Mouse (Mus musculus) liver, embryonic 16.5 days (tissue): ENCODE measurements around the gene Heatr3. TPM values are rescaled to one million over a fixed set of nuclear protein-coding genes. Genes with fewer than 3 reads are reported as not detected.
"Not testable (repeated sequence)": the region's sequence is repeated elsewhere in the genome, so short reads cannot be mapped to it uniquely, and the experiment has no call there.

Source experiments
- ATAC-seq: fragments of 200-750 bp; cut with Nextera tagmentation; 2 replicates; pipeline ENCODE4 v1.8.0; 2017; ENCODE audit warnings: low read depth, mild to moderate bottlenecking, moderate number of reproducible peaks, moderate library complexity
- H3K27ac ChIP-seq: fragments of 300-500 bp; sonication (generic); 2 replicates; pipeline ENCODE4 v1.5.1; 2014; ENCODE audit warnings: mild to moderate bottlenecking, low read length
- H3K27me3 ChIP-seq: fragments of 300-500 bp; sonication (generic); 2 replicates; pipeline ENCODE4 v1.6.1; 2014; ENCODE audit warnings: low read depth, low read length, mixed read lengths; ENCODE audit not compliant: control insufficient read depth, insufficient read depth
- H3K36me3 ChIP-seq: fragments of 300-500 bp; sonication (generic); 2 replicates; pipeline ENCODE4 v1.6.1; 2014; ENCODE audit warnings: mild to moderate bottlenecking; ENCODE audit not compliant: control insufficient read depth, insufficient read depth
- H3K4me1 ChIP-seq: fragments of 300-500 bp; sonication (generic); 2 replicates; pipeline ENCODE4 v1.6.1; 2014; ENCODE audit warnings: low read depth, low read length, mixed read lengths; ENCODE audit not compliant: control insufficient read depth
- H3K4me2 ChIP-seq: fragments of 300-500 bp; sonication (generic); 2 replicates; pipeline ENCODE4 v1.6.1; 2014; ENCODE audit warnings: low read depth, low read length, mixed read lengths
- H3K4me3 ChIP-seq: fragments of 300-500 bp; sonication (generic); 2 replicates; pipeline ENCODE4 v1.5.1; 2014; ENCODE audit warnings: low read depth, mild to moderate bottlenecking, low read length
- H3K9ac ChIP-seq: fragments of 300-500 bp; sonication (generic); 2 replicates; pipeline ENCODE4 v1.6.1; 2014; ENCODE audit warnings: low read depth, low read length
- H3K9me3 ChIP-seq: fragments of 300-500 bp; sonication (generic); replicated peaks from 2 replicates; pipeline ENCODE4 v1.6.1; 2016; ENCODE audit warnings: low read length; ENCODE audit not compliant: control insufficient read depth
- WGBS: fragments of 180-500 bp; shearing (Covaris S2); extraction: QIAGEN DNeasy Blood & Tissue Kit; methylation state at CpG from one replicate; pipeline ENCODE4 v1.1.7; 2014; ENCODE audit not compliant: insufficient replicate concordance; 5-methylcytosine and 5-hydroxymethylcytosine counted together
- microRNA-seq: library from miRNA; unstranded; fragments of <30 nt; microRNA quantifications from one replicate; pipeline ENCODE4, GENCODE M21; 2016
- polyA plus RNA-seq: library from polyadenylated mRNA; unstranded; fragments of >200 nt; fragmentation: Nextera tagmentation; extraction: Ambion mirVana; gene quantifications from 2 replicates; pipeline ENCODE4 v1.2.1, GENCODE M21; 2015

The Heatr3 gene
- polyA plus RNA-seq, 1 experiment from 2014 or later = 15.8 TPM

GRCm38 (mm10) chr8:88200724-88201495 lies 63.3 kb downstream of the Heatr3 start:
- Histone ChIP-seq H3K4me1 (peaks cover 23% of the 10 kb centered on the region), H3K4me3 (peak overlapping the region; percentile 88), H3K9me3 (no peaks in the 10 kb centered on the region), H3K9ac (peak overlapping the region; percentile 88), H3K27ac (peak overlapping the region; percentile 94), H3K4me2 (peak overlapping the region; percentile 98), H3K27me3 (no peaks in the 10 kb centered on the region), H3K36me3 (no peaks in the 10 kb centered on the region)
- WGBS = 17% methylated on average over 10 of the region's 10 CpGs
- no peak for ATAC-seq

GRCm38 (mm10) chr8:88201641-88202040 lies 64.0 kb downstream of the Heatr3 start:
- Histone ChIP-seq H3K27me3 (no peaks in the 10 kb centered on the region), H3K4me1 (peaks cover 23% of the 10 kb centered on the region), H3K9ac (no peak overlapping the region), H3K27ac (peak overlapping the region; percentile 61), H3K9me3 (no peaks in the 10 kb centered on the region), H3K4me3 (peak overlapping the region; percentile 18), H3K4me2 (peak overlapping the region; percentile 98), H3K36me3 (no peaks in the 10 kb centered on the region)
- no peak for ATAC-seq
- 66% methylated on average over 3 of the region's 3 CpGs for WGBS

- Histone ChIP-seq H3K4me1 (peaks cover 16% of the 10 kb centered on the region), H3K9me3 (no peaks in the 10 kb centered on the region), H3K9ac (no peak overlapping the region), H3K36me3 (no peaks in the 10 kb centered on the region), H3K4me3 (no peak overlapping the region), H3K27ac (no peak overlapping the region), H3K4me2 (no peak overlapping the region), H3K27me3 (no peaks in the 10 kb centered on the region)
- WGBS = 80% methylated on average over 9 of the region's 9 CpGs
- no peak for ATAC-seq
These were observed 68.4 kb downstream of the Heatr3 start for GRCm38 (mm10) chr8:88206016-88206415.

- 76% methylated on average over 7 of the region's 7 CpGs for WGBS
- Histone ChIP-seq H3K4me2 (no peak overlapping the region), H3K9me3 (no peaks in the 10 kb centered on the region), H3K9ac (no peak overlapping the region), H3K27me3 (no peaks in the 10 kb centered on the region), H3K4me3 (no peak overlapping the region), H3K27ac (no peak overlapping the region), H3K36me3 (no peaks in the 10 kb centered on the region), H3K4me1 (peaks cover 5% of the 10 kb centered on the region)
- ATAC-seq = no peak
These were observed 69.6 kb downstream of the Heatr3 start for GRCm38 (mm10) chr8:88207121-88207821.

- not testable (repeated sequence) for H3K27ac ChIP-seq, H3K4me2 ChIP-seq, H3K4me1 ChIP-seq, H3K9me3 ChIP-seq, H3K4me3 ChIP-seq, H3K9ac ChIP-seq, H3K36me3 ChIP-seq, ATAC-seq, H3K27me3 ChIP-seq
- 63% methylated on average over 5 of the region's 6 CpGs for WGBS
These were observed 72.5 kb downstream of the Heatr3 start for GRCm38 (mm10) chr8:88209930-88210827.

GRCm38 (mm10) chr8:88221353-88221752 lies 83.7 kb downstream of the Heatr3 start:
- Histone ChIP-seq H3K4me3 (no peak overlapping the region), H3K4me2 (no peak overlapping the region), H3K27ac (no peak overlapping the region), H3K9ac (no peak overlapping the region), H3K9me3 (no peaks in the 10 kb centered on the region), H3K4me1 (peaks cover 5% of the 10 kb centered on the region; the same call in 1 of the 2 replicates), H3K36me3 (no peaks in the 10 kb centered on the region), H3K27me3 (no peaks in the 10 kb centered on the region)
- 52% methylated on average over 4 of the region's 4 CpGs for WGBS
- ATAC-seq = no peak

Small RNA genes lying within 50 kb of the gene (microRNA-seq; reads per million reads assigned to microRNA genes)
- 2.0 reads per million for gene Mir7071

Other genes starting within 250 kb of the Heatr3 start
- 0.29 and 0.46 TPM in 2 replicates for gene Zfp423, start 178.3 kb upstream of the Heatr3 start, polyA plus RNA-seq
- gene Cnep1r1, start 19.1 kb upstream of the Heatr3 start, polyA plus RNA-seq = 22.4 and 25.4 TPM in 2 replicates
- 2.5 and 2.7 TPM in 2 replicates for gene Tent4b, start 61.4 kb downstream of the Heatr3 start, polyA plus RNA-seq
- gene Adcy7, start 134.5 kb downstream of the Heatr3 start, polyA plus RNA-seq = 18.5 and 19.8 TPM in 2 replicates
- gene Brd7, start 224.3 kb downstream of the Heatr3 start, polyA plus RNA-seq = 23.7 and 23.8 TPM in 2 replicates